Mouse (Mus musculus) heart, embryonic 14.5 days (tissue): ENCODE measurements at regions not wholly inside any gene's neighbourhood (a gene's known extent, or its start where the extent isn't known, plus 50 kb on each side); places are given as distances from the start of the nearest gene placed in this dataset.

Source experiments
- ATAC-seq: fragments of 200-750 bp; cut with Nextera tagmentation; 2 replicates; pipeline ENCODE4 v1.8.0; 2017; ENCODE audit warnings: low read depth, moderate TSS enrichment; ENCODE audit not compliant: insufficient number of reproducible peaks, insufficient read depth, low FRiP score
- H3K27ac ChIP-seq, 2 experiments: fragments of 200-500 bp in 1 of 2; fragments of 300-500 bp in 1 of 2; sonication (generic) in 1 of 2; replicated peaks in 1 of 2; 2 replicates each; pipeline ENCODE4 v1.5.1; 2012 to 2014; ENCODE audit warnings: low read depth in 2 of 2, low read length in 2 of 2, control low read depth in 1 of 2, mild to moderate bottlenecking in 1 of 2, mixed read lengths in 1 of 2; ENCODE audit not compliant: control insufficient read depth in 1 of 2, insufficient read depth in 1 of 2
- H3K27me3 ChIP-seq: fragments of 300-500 bp; sonication (generic); 2 replicates; pipeline ENCODE4 v1.6.1; 2014; ENCODE audit warnings: mild to moderate bottlenecking, low read length, control low read depth; ENCODE audit not compliant: control insufficient read depth, insufficient read depth
- H3K36me3 ChIP-seq: fragments of 300-500 bp; sonication (generic); 2 replicates; pipeline ENCODE4 v1.6.1; 2014; ENCODE audit warnings: mild to moderate bottlenecking, control low read depth, low read length, mixed read lengths; ENCODE audit not compliant: control insufficient read depth, insufficient read depth
- H3K4me1 ChIP-seq, 2 experiments: fragments of 200-500 bp in 1 of 2; fragments of 300-500 bp in 1 of 2; sonication (generic) in 1 of 2; 2 replicates each; pipeline ENCODE4 v1.6.1; 2012 to 2014; ENCODE audit warnings: low read length in 2 of 2, control low read depth in 1 of 2, mixed read lengths in 1 of 2; ENCODE audit not compliant: control insufficient read depth in 2 of 2, insufficient read depth in 2 of 2
- H3K4me2 ChIP-seq: fragments of 300-500 bp; sonication (generic); 2 replicates; pipeline ENCODE4 v1.6.1; 2014; ENCODE audit warnings: mild to moderate bottlenecking, low read length
- H3K4me3 ChIP-seq, 2 experiments: fragments of 200-500 bp in 1 of 2; fragments of 300-500 bp in 1 of 2; sonication (generic) in 1 of 2; 2 replicates each; pipeline ENCODE4 v1.5.1; 2012 to 2014; ENCODE audit warnings: low read length in 2 of 2, mild to moderate bottlenecking in 2 of 2, control low read depth in 1 of 2, low read depth in 1 of 2, moderate library complexity in 1 of 2; ENCODE audit not compliant: control insufficient read depth in 1 of 2, insufficient read depth in 1 of 2
- H3K9ac ChIP-seq: fragments of 300-500 bp; sonication (generic); 2 replicates; pipeline ENCODE4 v1.6.1; 2014; ENCODE audit warnings: mild to moderate bottlenecking, low read length
- H3K9me3 ChIP-seq: fragments of 300-500 bp; sonication (generic); 2 replicates; pipeline ENCODE4 v1.6.1; 2016; ENCODE audit warnings: low read length, control low read depth; ENCODE audit not compliant: control insufficient read depth
- WGBS: fragments of 180-500 bp; shearing (Covaris S2); extraction: QIAGEN DNeasy Blood & Tissue Kit; methylation state at CpG from one replicate; pipeline ENCODE4 v1.1.7; 2014; 5-methylcytosine and 5-hydroxymethylcytosine counted together

- no peak for ATAC-seq
- H3K9ac ChIP-seq: no peak overlapping the region
- peaks cover 8% of the 10 kb centered on the region; the same call in 1 of the 2 replicates for H3K27me3 ChIP-seq
- H3K4me2 ChIP-seq: 0 out of 2 replicates have a peak overlapping the region, but pooled peaks have one; percentile 18
- no peaks in the 10 kb centered on the region for H3K36me3 ChIP-seq
- H3K9me3 ChIP-seq: no peaks in the 10 kb centered on the region
- no peak overlapping the region for H3K4me3 ChIP-seq
- WGBS: 88% methylated on average over 1 of the region's 1 CpGs
- H3K4me1 ChIP-seq: peaks cover 21 to 35% of the 10 kb centered on the region in 2 experiments
- no peak overlapping the region for H3K27ac ChIP-seq
Observed at GRCm38 (mm10) chr6:117563704-117564103, 277.3 kb upstream of the Zfp637 start.

DNA sequence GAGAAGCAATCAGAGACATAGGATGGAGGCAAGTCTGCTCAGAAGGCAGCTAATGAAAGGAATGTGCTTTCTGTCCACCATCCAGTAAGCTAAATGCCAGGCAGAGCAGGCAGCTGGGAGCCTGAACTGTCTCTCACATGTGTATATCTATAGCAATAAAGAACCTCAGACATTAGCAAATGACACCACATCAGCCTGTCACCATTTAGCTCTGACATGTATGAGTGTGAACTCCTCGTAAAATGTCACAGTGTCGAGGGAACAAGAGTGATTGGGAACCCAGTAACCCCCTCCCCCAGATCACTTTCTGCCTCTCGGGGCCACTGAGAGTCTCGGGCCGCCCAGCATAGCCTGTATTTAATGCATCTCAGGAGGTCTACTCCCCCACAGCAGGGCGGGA, 274.2 kb upstream of the Zfp637 start:
- peak; percentile 72 for ATAC-seq
- no peaks in the 10 kb centered on the region for H3K27me3 ChIP-seq
- 16% methylated on average over 6 of the region's 6 CpGs for WGBS
- peak overlapping the region; percentile 16; the same call in 1 of the 2 replicates for H3K4me2 ChIP-seq
- no peak overlapping the region for H3K9ac ChIP-seq
- no peaks in the 10 kb centered on the region for H3K9me3 ChIP-seq
- no peak overlapping the region for H3K4me3 ChIP-seq
- H3K27ac ChIP-seq: peak overlapping the region in 1 of 2 experiments; percentile 12; a peak in 1 of 4 replicates
- no peaks in the 10 kb centered on the region for H3K36me3 ChIP-seq
- H3K4me1 ChIP-seq: peaks cover 25 to 35% of the 10 kb centered on the region in 2 experiments

GRCm38 (mm10) chr6:117567691-117568090, 273.3 kb upstream of the Zfp637 start:
- H3K4me2 ChIP-seq: no peak overlapping the region
- no peaks in the 10 kb centered on the region for H3K27me3 ChIP-seq
- ATAC-seq: no peak
- no peaks in the 10 kb centered on the region for H3K9me3 ChIP-seq
- no peak overlapping the region for H3K27ac ChIP-seq
- no peak overlapping the region for H3K9ac ChIP-seq
- H3K4me1 ChIP-seq: peaks cover 25 to 40% of the 10 kb centered on the region in 2 experiments
- 16% methylated on average over 5 of the region's 5 CpGs for WGBS
- no peaks in the 10 kb centered on the region for H3K36me3 ChIP-seq
- H3K4me3 ChIP-seq: no peak overlapping the region

DNA sequence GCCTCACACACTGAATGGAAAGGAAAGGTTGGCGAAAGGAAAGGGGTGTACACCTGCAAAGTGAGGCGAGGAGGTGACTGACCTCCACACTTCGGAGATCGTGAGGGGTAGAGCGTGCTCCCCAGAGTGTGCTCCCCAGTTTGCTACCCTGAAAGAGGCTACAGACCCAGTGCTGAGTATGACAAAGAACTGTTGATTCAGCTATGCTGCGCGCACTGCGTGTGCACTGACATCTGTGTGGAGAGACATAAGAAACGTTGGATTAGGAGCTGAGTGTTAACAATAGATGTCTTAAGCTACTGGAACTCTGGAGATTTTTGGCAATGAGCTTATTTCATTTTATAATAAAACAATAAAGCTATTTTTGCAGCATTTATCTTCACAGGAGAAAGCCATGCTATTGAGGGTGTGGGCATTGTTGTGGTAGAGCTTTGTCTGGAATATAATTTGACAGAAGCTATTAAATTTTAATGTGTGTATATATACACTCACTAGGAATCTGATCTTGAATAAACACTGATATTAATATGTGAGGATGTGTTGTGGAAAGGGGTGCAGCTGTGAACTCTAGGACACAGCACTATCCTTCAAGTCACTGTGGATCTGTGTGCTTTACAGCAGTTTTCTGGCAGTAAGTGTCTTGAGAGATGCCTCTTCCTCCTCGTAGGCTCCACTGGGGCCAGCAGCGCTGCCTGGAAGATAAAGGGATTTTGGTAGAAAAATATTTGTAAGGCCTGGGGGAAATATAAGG, 271.2 kb upstream of the Zfp637 start:
- no peak overlapping the region for H3K9ac ChIP-seq
- no peak overlapping the region for H3K27ac ChIP-seq
- no peak overlapping the region for H3K4me3 ChIP-seq
- 81% methylated on average over 11 of the region's 11 CpGs for WGBS
- no peaks in the 10 kb centered on the region for H3K36me3 ChIP-seq
- ATAC-seq: no peak
- H3K4me2 ChIP-seq: no peak overlapping the region
- H3K9me3 ChIP-seq: no peaks in the 10 kb centered on the region
- no peaks in the 10 kb centered on the region for H3K27me3 ChIP-seq
- H3K4me1 ChIP-seq: peaks cover 34 to 47% of the 10 kb centered on the region in 2 experiments

GRCm38 (mm10) chr6:117570346-117570745, 270.6 kb upstream of the Zfp637 start:
- Histone ChIP-seq H3K4me3 (no peak overlapping the region), H3K27ac (no peak overlapping the region), H3K27me3 (no peaks in the 10 kb centered on the region), H3K9me3 (no peaks in the 10 kb centered on the region), H3K36me3 (no peaks in the 10 kb centered on the region), H3K9ac (no peak overlapping the region), H3K4me2 (no peak overlapping the region), H3K4me1 (peaks cover 34 to 48% of the 10 kb centered on the region in 2 experiments)
- WGBS: 74% methylated on average over 7 of the region's 7 CpGs
- no peak for ATAC-seq

DNA sequence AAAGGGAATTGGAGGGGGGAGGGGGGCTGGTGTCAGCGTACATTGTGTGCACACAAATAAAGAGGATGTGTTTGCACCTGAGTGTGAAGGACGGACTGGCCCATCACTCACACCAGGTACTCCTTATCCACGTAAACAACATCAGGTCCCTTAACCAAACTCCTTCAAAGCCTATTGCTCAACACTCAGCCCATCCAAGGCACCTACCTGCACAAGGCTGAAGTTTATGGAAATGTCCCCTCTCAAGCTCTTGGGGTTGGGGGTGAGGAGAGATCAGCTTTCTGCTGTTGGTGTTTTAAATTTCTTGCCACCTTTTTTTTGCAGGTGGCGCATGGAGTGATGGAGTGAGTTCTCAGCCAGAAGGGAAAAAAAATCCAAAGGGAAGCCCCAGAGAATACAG, 270.2 kb upstream of the Zfp637 start:
- ATAC-seq: no peak
- H3K9ac ChIP-seq: no peak overlapping the region
- peaks cover 34 to 45% of the 10 kb centered on the region in 2 experiments for H3K4me1 ChIP-seq
- no peaks in the 10 kb centered on the region for H3K9me3 ChIP-seq
- WGBS: 95% methylated on average over 4 of the region's 4 CpGs
- no peak overlapping the region for H3K4me2 ChIP-seq
- no peaks in the 10 kb centered on the region for H3K27me3 ChIP-seq
- H3K27ac ChIP-seq: no peak overlapping the region
- H3K4me3 ChIP-seq: no peak overlapping the region
- H3K36me3 ChIP-seq: no peaks in the 10 kb centered on the region

- WGBS: 84% methylated on average over 14 of the region's 14 CpGs
- H3K36me3 ChIP-seq: no peaks in the 10 kb centered on the region
- no peak overlapping the region for H3K4me2 ChIP-seq
- no peak for ATAC-seq
- H3K27me3 ChIP-seq: no peaks in the 10 kb centered on the region
- H3K4me3 ChIP-seq: no peak overlapping the region
- no peak overlapping the region for H3K27ac ChIP-seq
- peaks cover 28 to 35% of the 10 kb centered on the region in 2 experiments for H3K4me1 ChIP-seq
- no peak overlapping the region for H3K9ac ChIP-seq
- no peaks in the 10 kb centered on the region for H3K9me3 ChIP-seq
Observed at GRCm38 (mm10) chr6:117572006-117572405, 269.0 kb upstream of the Zfp637 start.

GRCm38 (mm10) chr6:117573371-117573770, 267.6 kb upstream of the Zfp637 start:
- Histone ChIP-seq H3K9me3 (no peaks in the 10 kb centered on the region), H3K27me3 (no peaks in the 10 kb centered on the region), H3K9ac (no peak overlapping the region), H3K4me3 (no peak overlapping the region), H3K4me1 (peaks cover 22 to 25% of the 10 kb centered on the region in 2 experiments), H3K4me2 (no peak overlapping the region), H3K27ac (no peak overlapping the region), H3K36me3 (no peaks in the 10 kb centered on the region)
- no peak for ATAC-seq
- WGBS: 88% methylated on average over 8 of the region's 8 CpGs
